Mouse (Mus musculus): ENCODE results near the gene Zfp981. TPM values are rescaled to one million over a fixed set of nuclear protein-coding genes. Genes with fewer than 3 reads are reported as not detected.
"Not testable (repeated sequence)": the region's sequence is repeated elsewhere in the genome, so short reads cannot be mapped to it uniquely, and the experiment has no call there.

Gene Zfp981
- total RNA-seq, 2 experiments from 2014 or later, result 0.16 TPM; not detected in 1

GRCm38 (mm10) chr4:146485183-146485939, 16.5 kb upstream of the Zfp981 start:
- not testable (repeated sequence) for DNase-seq (ENCODE audit: low spot score)

- DNase-seq (ENCODE audit: low spot score), result not testable (repeated sequence)
These were observed 15.1 kb upstream of the Zfp981 start for GRCm38 (mm10) chr4:146486753-146487152.

GRCm38 (mm10) chr4:146489196-146489595, 12.6 kb upstream of the Zfp981 start:
- DNase-seq (ENCODE audit: low spot score), result not testable (repeated sequence)

- not testable (repeated sequence) for DNase-seq (ENCODE audit: low spot score)
These were observed 9.8 kb upstream of the Zfp981 start for GRCm38 (mm10) chr4:146491993-146492392.

- no peak for DNase-seq (ENCODE audit: low spot score)
These were observed 9.4 kb upstream of the Zfp981 start for GRCm38 (mm10) chr4:146492439-146492838.

GRCm38 (mm10) chr4:146492851-146493250, 9.0 kb upstream of the Zfp981 start:
- no peak for DNase-seq (ENCODE audit: low spot score)

- DNase-seq (ENCODE audit: low spot score), result not testable (repeated sequence)
These were observed 8.4 kb upstream of the Zfp981 start for GRCm38 (mm10) chr4:146493319-146493907.

GRCm38 (mm10) chr4:146494980-146495379, 6.8 kb upstream of the Zfp981 start:
- DNase-seq (ENCODE audit: low spot score), result no peak

GRCm38 (mm10) chr4:146497695-146498275, 4.0 kb upstream of the Zfp981 start:
- not testable (repeated sequence) for DNase-seq (ENCODE audit: low spot score)

- DNase-seq (ENCODE audit: low spot score), result not testable (repeated sequence)
These were observed 7.2 kb downstream of the Zfp981 start for GRCm38 (mm10) chr4:146509029-146509428.

- not testable (repeated sequence) for DNase-seq (ENCODE audit: low spot score)
These were observed 10.0 kb downstream of the Zfp981 start for GRCm38 (mm10) chr4:146511871-146512270.

- no peak for DNase-seq (ENCODE audit: low spot score)
These were observed 14.6 kb downstream of the Zfp981 start for GRCm38 (mm10) chr4:146516474-146516873.

- not testable (repeated sequence) for DNase-seq (ENCODE audit: low spot score)
These were observed 15.3 kb downstream of the Zfp981 start for GRCm38 (mm10) chr4:146517150-146517549.

- DNase-seq (ENCODE audit: low spot score), result no peak
These were observed 18.9 kb downstream of the Zfp981 start for GRCm38 (mm10) chr4:146520723-146521122.

- no peak for DNase-seq (ENCODE audit: low spot score)
These were observed 32.7 kb downstream of the Zfp981 start for GRCm38 (mm10) chr4:146534574-146534973.

- DNase-seq (ENCODE audit: low spot score), result no peak
These were observed 34.1 kb downstream of the Zfp981 start for GRCm38 (mm10) chr4:146535883-146536282.

- DNase-seq (ENCODE audit: low spot score), result not testable (repeated sequence)
These were observed 78.4 kb downstream of the Zfp981 start for GRCm38 (mm10) chr4:146579905-146580873.

Data from gastrocnemius, adult 18-20 months (tissue).